Mouse (Mus musculus) heart, embryonic 16.5 days (tissue): ENCODE measurements at regions not wholly inside any gene's neighbourhood (a gene's known extent, or its start where the extent isn't known, plus 50 kb on each side); places are given as distances from the start of the nearest gene placed in this dataset.

Experiments
- ATAC-seq: fragments of 200-750 bp; cut with Nextera tagmentation; replicated peaks from 2 replicates; pipeline ENCODE4 v1.8.0; 2017; ENCODE audit warnings: moderate number of reproducible peaks; ENCODE audit not compliant: insufficient read depth, low FRiP score; ENCODE audit errors: extremely low read depth
- H3K27ac ChIP-seq: fragments of 300-500 bp; sonication (generic); 2 replicates; pipeline ENCODE4 v1.5.1; 2014; ENCODE audit warnings: mild to moderate bottlenecking, low read length, control low read depth, moderate library complexity
- H3K27me3 ChIP-seq: fragments of 300-500 bp; sonication (generic); 2 replicates; pipeline ENCODE4 v1.6.1; 2014; ENCODE audit warnings: low read length, mixed read lengths; ENCODE audit not compliant: control insufficient read depth, insufficient read depth
- H3K36me3 ChIP-seq: fragments of 300-500 bp; sonication (generic); 2 replicates; pipeline ENCODE4 v1.6.1; 2014; ENCODE audit not compliant: control insufficient read depth, insufficient read depth
- H3K4me1 ChIP-seq: fragments of 300-500 bp; sonication (generic); 2 replicates; pipeline ENCODE4 v1.6.1; 2014; ENCODE audit warnings: low read length, mixed read lengths; ENCODE audit not compliant: control insufficient read depth, insufficient read depth
- H3K4me2 ChIP-seq: fragments of 300-500 bp; sonication (generic); 2 replicates; pipeline ENCODE4 v1.6.1; 2014; ENCODE audit warnings: low read depth, mild to moderate bottlenecking, control low read depth, low read length
- H3K4me3 ChIP-seq: fragments of 300-500 bp; sonication (generic); 2 replicates; pipeline ENCODE4 v1.5.1; 2014; ENCODE audit warnings: mild to moderate bottlenecking, control low read depth, low read length
- H3K9ac ChIP-seq: fragments of 300-500 bp; sonication (generic); 2 replicates; pipeline ENCODE4 v1.6.1; 2014; ENCODE audit warnings: low read length, control low read depth
- H3K9me3 ChIP-seq: fragments of 300-500 bp; sonication (generic); replicated peaks from 2 replicates; pipeline ENCODE4 v1.6.1; 2016; ENCODE audit warnings: low read length; ENCODE audit not compliant: control insufficient read depth
- WGBS: fragments of 180-500 bp; shearing (Covaris S2); extraction: QIAGEN DNeasy Blood & Tissue Kit; methylation state at CpG from one replicate; pipeline ENCODE4 v1.1.7; 2014; 5-methylcytosine and 5-hydroxymethylcytosine counted together

- Histone ChIP-seq H3K27me3 (no peaks in the 10 kb centered on the region), H3K4me1 (0 out of 2 replicates have a peak, but pooled peaks cover 4% of the 10 kb centered on the region), H3K4me2 (no peak overlapping the region), H3K4me3 (no peak overlapping the region), H3K36me3 (no peaks in the 10 kb centered on the region), H3K27ac (no peak overlapping the region), H3K9ac (no peak overlapping the region), H3K9me3 (no peaks in the 10 kb centered on the region)
- ATAC-seq, result no peak
- WGBS, result 85% methylated on average over 4 of the region's 4 CpGs
Observed at GRCm38 (mm10) chr7:70821861-70822260, 455.3 kb upstream of the Nr2f2 start.

GRCm38 (mm10) chr7:70817347-70817913 is 450.9 kb upstream of the Nr2f2 start:
- ATAC-seq, result no peak
- H3K4me1 ChIP-seq, result 0 out of 2 replicates have a peak, but pooled peaks cover 4% of the 10 kb centered on the region
- no peaks in the 10 kb centered on the region for H3K9me3 ChIP-seq
- no peak overlapping the region for H3K4me2 ChIP-seq
- no peaks in the 10 kb centered on the region for H3K27me3 ChIP-seq
- no peaks in the 10 kb centered on the region for H3K36me3 ChIP-seq
- no peak overlapping the region for H3K4me3 ChIP-seq
- H3K27ac ChIP-seq, result no peak overlapping the region
- no peak overlapping the region for H3K9ac ChIP-seq
- 61% methylated on average over 6 of the region's 6 CpGs for WGBS

- Histone ChIP-seq H3K36me3 (no peaks in the 10 kb centered on the region), H3K9me3 (no peaks in the 10 kb centered on the region), H3K27ac (no peak overlapping the region), H3K4me2 (no peak overlapping the region), H3K4me1 (0 out of 2 replicates have a peak, but pooled peaks cover 4% of the 10 kb centered on the region), H3K4me3 (no peak overlapping the region), H3K9ac (no peak overlapping the region), H3K27me3 (no peaks in the 10 kb centered on the region)
- 77% methylated on average over 3 of the region's 3 CpGs for WGBS
- no peak for ATAC-seq
Observed at GRCm38 (mm10) chr7:70814391-70814790, 447.9 kb upstream of the Nr2f2 start.

- Histone ChIP-seq H3K36me3 (no peaks in the 10 kb centered on the region), H3K9me3 (no peaks in the 10 kb centered on the region), H3K4me2 (no peak overlapping the region), H3K27me3 (no peaks in the 10 kb centered on the region), H3K4me1 (0 out of 2 replicates have a peak, but pooled peaks cover 4% of the 10 kb centered on the region), H3K27ac (no peak overlapping the region), H3K9ac (no peak overlapping the region), H3K4me3 (no peak overlapping the region)
- WGBS, result 70% methylated on average over 5 of the region's 5 CpGs
- no peak for ATAC-seq
Observed at GRCm38 (mm10) chr7:70813101-70813500, 446.6 kb upstream of the Nr2f2 start.

GRCm38 (mm10) chr7:70810411-70811090 is 444.0 kb upstream of the Nr2f2 start:
- ATAC-seq, result no peak
- H3K4me1 ChIP-seq, result no peaks in the 10 kb centered on the region
- H3K9ac ChIP-seq, result no peak overlapping the region
- 69% methylated on average over 18 of the region's 18 CpGs for WGBS
- no peaks in the 10 kb centered on the region for H3K27me3 ChIP-seq
- H3K4me2 ChIP-seq, result no peak overlapping the region
- no peaks in the 10 kb centered on the region for H3K9me3 ChIP-seq
- H3K27ac ChIP-seq, result no peak overlapping the region
- H3K4me3 ChIP-seq, result no peak overlapping the region
- no peaks in the 10 kb centered on the region for H3K36me3 ChIP-seq

- Histone ChIP-seq H3K9ac (no peak overlapping the region), H3K4me1 (peaks cover 3% of the 10 kb centered on the region; the same call in 1 of the 2 replicates), H3K36me3 (no peaks in the 10 kb centered on the region), H3K4me2 (no peak overlapping the region), H3K27me3 (no peaks in the 10 kb centered on the region), H3K9me3 (no peaks in the 10 kb centered on the region), H3K27ac (no peak overlapping the region), H3K4me3 (no peak overlapping the region)
- WGBS, result 69% methylated on average over 1 of the region's 1 CpGs
- ATAC-seq, result no peak
Observed at GRCm38 (mm10) chr7:70804281-70804680, 437.7 kb upstream of the Nr2f2 start.

- no peaks in the 10 kb centered on the region for H3K27me3 ChIP-seq
- 88% methylated on average over 1 of the region's 1 CpGs for WGBS
- ATAC-seq, result no peak
- H3K4me2 ChIP-seq, result no peak overlapping the region
- no peak overlapping the region for H3K4me3 ChIP-seq
- no peaks in the 10 kb centered on the region for H3K9me3 ChIP-seq
- H3K9ac ChIP-seq, result no peak overlapping the region
- no peak overlapping the region for H3K27ac ChIP-seq
- no peaks in the 10 kb centered on the region for H3K36me3 ChIP-seq
- H3K4me1 ChIP-seq, result peaks cover 6% of the 10 kb centered on the region
Observed at GRCm38 (mm10) chr7:70799976-70800375, 433.4 kb upstream of the Nr2f2 start.

GRCm38 (mm10) chr7:70799031-70799766 is 432.7 kb upstream of the Nr2f2 start:
- no peak overlapping the region for H3K4me3 ChIP-seq
- H3K4me1 ChIP-seq, result peaks cover 2% of the 10 kb centered on the region; the same call in 1 of the 2 replicates
- no peak overlapping the region for H3K27ac ChIP-seq
- WGBS, result 50% methylated on average over 6 of the region's 6 CpGs
- no peak for ATAC-seq
- no peak overlapping the region for H3K9ac ChIP-seq
- no peaks in the 10 kb centered on the region for H3K36me3 ChIP-seq
- no peaks in the 10 kb centered on the region for H3K27me3 ChIP-seq
- H3K9me3 ChIP-seq, result no peaks in the 10 kb centered on the region
- no peak overlapping the region for H3K4me2 ChIP-seq
